Mouse (Mus musculus) kidney, postnatal 0 days (tissue): ENCODE data around the gene Arl6ip4. TPM values are rescaled to one million over a fixed set of nuclear protein-coding genes. Genes with fewer than 3 reads are reported as not detected.

ENCODE experiments used
- ATAC-seq: fragments of 200-750 bp; cut with Nextera tagmentation; replicated peaks from 2 replicates; pipeline ENCODE4 v1.8.0; 2017; ENCODE audit warnings: low read depth, moderate number of reproducible peaks, moderate TSS enrichment, moderate library complexity; ENCODE audit not compliant: low FRiP score
- DNase-seq: peaks from one replicate; pipeline ENCODE4 v3.0.0-alpha.2; 2016; ENCODE audit warnings: low spot score
- H3K27ac ChIP-seq: fragments of 300-500 bp; sonication (generic); 2 replicates; pipeline ENCODE4 v1.5.1; 2014; ENCODE audit warnings: mild to moderate bottlenecking
- H3K27me3 ChIP-seq: fragments of 300-500 bp; sonication (generic); 2 replicates; pipeline ENCODE4 v1.6.1; 2014; ENCODE audit warnings: low read length, mixed read lengths; ENCODE audit not compliant: insufficient read depth
- H3K36me3 ChIP-seq: fragments of 300-500 bp; sonication (generic); 2 replicates; pipeline ENCODE4 v1.6.1; 2014; ENCODE audit warnings: low read length, mixed read lengths; ENCODE audit not compliant: insufficient read depth
- H3K4me1 ChIP-seq: fragments of 300-500 bp; sonication (generic); replicated peaks from 2 replicates; pipeline ENCODE4 v1.6.1; 2014; ENCODE audit warnings: antibody characterized with exemption, low read length, mixed read lengths; ENCODE audit not compliant: insufficient read depth
- H3K4me2 ChIP-seq: fragments of 300-500 bp; sonication (generic); 2 replicates; pipeline ENCODE4 v1.6.1; 2014; ENCODE audit warnings: mild to moderate bottlenecking, low read length, moderate library complexity, mixed read lengths
- H3K4me3 ChIP-seq: fragments of 300-500 bp; sonication (generic); replicated peaks from 2 replicates; pipeline ENCODE4 v1.5.1; 2014; ENCODE audit warnings: low read depth, low read length
- H3K9ac ChIP-seq: fragments of 300-500 bp; sonication (generic); 2 replicates; pipeline ENCODE4 v1.6.1; 2014; ENCODE audit warnings: low read depth, low read length
- H3K9me3 ChIP-seq: fragments of 300-500 bp; sonication (generic); replicated peaks from 2 replicates; pipeline ENCODE4 v1.6.1; 2016; ENCODE audit warnings: low read length, inconsistent platforms, mixed read lengths
- CTCF ChIP-seq: IDR thresholded peaks from 2 replicates; pipeline ENCODE4 v1.5.1; 2016; ENCODE audit warnings: antibody characterized with exemption, low read depth, mild to moderate bottlenecking, moderate library complexity
- WGBS: fragments of 180-500 bp; shearing (Covaris S2); extraction: QIAGEN DNeasy Blood & Tissue Kit; methylation state at CpG from one replicate; pipeline ENCODE4 v1.1.7; 2014; 5-methylcytosine and 5-hydroxymethylcytosine counted together
- polyA plus RNA-seq: library from polyadenylated mRNA; unstranded; fragments of >200 nt; fragmentation: Nextera tagmentation; extraction: Ambion mirVana; gene quantifications from 2 replicates; pipeline ENCODE4 v1.2.1, GENCODE M21; 2015

Arl6ip4 gene
- polyA plus RNA-seq, 1 experiment from 2014 or later = 103 TPM

- Histone ChIP-seq H3K9me3 (no peaks in the 10 kb centered on the region), H3K4me3 (no peak overlapping the region), H3K27ac (no peak overlapping the region), H3K9ac (no peak overlapping the region), H3K27me3 (no peaks in the 10 kb centered on the region), H3K4me2 (no peak overlapping the region), H3K36me3 (no peaks in the 10 kb centered on the region), H3K4me1 (no peaks in the 10 kb centered on the region)
- no peak for TF ChIP-seq CTCF
- no peak for ATAC-seq
- no peak for DNase-seq
- WGBS = 63% methylated on average over 4 of the region's 4 CpGs
Measured at GRCm38 (mm10) chr5:124158305-124158704, 42.4 kb downstream of the Arl6ip4 start.

GRCm38 (mm10) chr5:124159453-124159852 lies 43.6 kb downstream of the Arl6ip4 start:
- 42% methylated on average over 7 of the region's 7 CpGs for WGBS
- Histone ChIP-seq H3K9me3 (no peaks in the 10 kb centered on the region), H3K27ac (no peak overlapping the region), H3K4me2 (no peak overlapping the region), H3K9ac (no peak overlapping the region), H3K4me3 (no peak overlapping the region), H3K36me3 (no peaks in the 10 kb centered on the region), H3K4me1 (no peaks in the 10 kb centered on the region), H3K27me3 (no peaks in the 10 kb centered on the region)
- DNase-seq (no peak), ATAC-seq (no peak)
- no peak for TF ChIP-seq CTCF

- no peak for ATAC-seq
- H3K27ac ChIP-seq = no peak overlapping the region
- no peaks in the 10 kb centered on the region for H3K36me3 ChIP-seq
- H3K9ac ChIP-seq = no peak overlapping the region
- no peaks in the 10 kb centered on the region for H3K9me3 ChIP-seq
- H3K4me3 ChIP-seq = no peak overlapping the region
- 65% methylated on average over 10 of the region's 10 CpGs for WGBS
- no peak overlapping the region for H3K4me2 ChIP-seq
- TF ChIP-seq CTCF = no peak
- no peaks in the 10 kb centered on the region for H3K27me3 ChIP-seq
- no peak for DNase-seq
- H3K4me1 ChIP-seq = peaks cover 18% of the 10 kb centered on the region; the same call in 1 of the 2 replicates
Measured at GRCm38 (mm10) chr5:124161831-124162230, 45.9 kb downstream of the Arl6ip4 start.

- H3K4me2 ChIP-seq = no peak overlapping the region
Measured at GRCm38 (mm10) chr5:124162577-124162976, 46.7 kb downstream of the Arl6ip4 start.

GRCm38 (mm10) chr5:124163445-124163844 lies 47.6 kb downstream of the Arl6ip4 start:
- H3K27ac ChIP-seq = no peak overlapping the region
- no peak overlapping the region for H3K4me3 ChIP-seq
- no peaks in the 10 kb centered on the region for H3K36me3 ChIP-seq
- H3K4me1 ChIP-seq = peaks cover 25% of the 10 kb centered on the region
- no peak overlapping the region for H3K9ac ChIP-seq
- 77% methylated on average over 11 of the region's 11 CpGs for WGBS
- ATAC-seq (no peak), DNase-seq (no peak)
- H3K4me2 ChIP-seq = no peak overlapping the region
- no peak for TF ChIP-seq CTCF
- no peaks in the 10 kb centered on the region for H3K9me3 ChIP-seq
- H3K27me3 ChIP-seq = no peaks in the 10 kb centered on the region

More at GRCm38 (mm10) chr5:124162577-124162976, 46.7 kb downstream of the Arl6ip4 start:
- 55% methylated on average over 5 of the region's 5 CpGs for WGBS
- no peak overlapping the region for H3K27ac ChIP-seq
- H3K9ac ChIP-seq = no peak overlapping the region
- H3K4me1 ChIP-seq = peaks cover 21% of the 10 kb centered on the region; the same call in 1 of the 2 replicates
- no peaks in the 10 kb centered on the region for H3K27me3 ChIP-seq
- no peaks in the 10 kb centered on the region for H3K36me3 ChIP-seq
- no peak for ATAC-seq
- H3K4me3 ChIP-seq = no peak overlapping the region
- peak; percentile 84 for DNase-seq
- TF ChIP-seq CTCF = peak; percentile 78
- no peaks in the 10 kb centered on the region for H3K9me3 ChIP-seq

GRCm38 (mm10) chr5:124165622-124166570 lies 50.0 kb downstream of the Arl6ip4 start:
- 48% methylated on average over 15 of the region's 15 CpGs for WGBS

More at GRCm38 (mm10) chr5:124165622-124166570, 50.0 kb downstream of the Arl6ip4 start:
- no peak for TF ChIP-seq CTCF
- Histone ChIP-seq H3K9me3 (no peaks in the 10 kb centered on the region), H3K9ac (no peak overlapping the region), H3K27me3 (no peaks in the 10 kb centered on the region), H3K36me3 (no peaks in the 10 kb centered on the region), H3K27ac (no peak overlapping the region), H3K4me3 (no peak overlapping the region), H3K4me2 (no peak overlapping the region), H3K4me1 (peaks cover 25% of the 10 kb centered on the region)
- DNase-seq = no peak
- ATAC-seq = no peak
